Mouse (Mus musculus) CH12.LX (cell line): Measurements from ENCODE around the gene Fkbp7. TPM values are rescaled to one million over a fixed set of nuclear protein-coding genes. Genes with fewer than 3 reads are reported as not detected.

ENCODE experiments used
- DNase-seq: peaks from one replicate; pipeline ENCODE4 v3.0.0-alpha.2; 2013; ENCODE audit errors: extremely low read depth
- H3K27ac ChIP-seq: 2 replicates; pipeline ENCODE4 v1.5.1; 2012; ENCODE audit warnings: low read depth, mild to moderate bottlenecking, control low read depth, moderate library complexity; ENCODE audit not compliant: insufficient read depth
- H3K27me3 ChIP-seq: replicated peaks from 2 replicates; pipeline ENCODE3; 2012; ENCODE audit warnings: inconsistent platforms
- H3K36me3 ChIP-seq, 2 experiments: replicated peaks in 1 of 2; 2 replicates each; pipeline versions ENCODE3 to v1.6.1; 2012; ENCODE audit warnings: inconsistent platforms in 1 of 2, low read length in 1 of 2, mild to moderate bottlenecking in 1 of 2, mixed read lengths in 1 of 2, moderate library complexity in 1 of 2; ENCODE audit not compliant: control insufficient read depth in 1 of 2, insufficient read depth in 1 of 2
- H3K4me1 ChIP-seq, 2 experiments: 2 replicates each; pipeline ENCODE4 v1.6.1; 2012; ENCODE audit warnings: inconsistent platforms in 1 of 2, moderate library complexity in 1 of 2; ENCODE audit not compliant: insufficient read depth in 2 of 2, control insufficient read depth in 1 of 2
- H3K4me2 ChIP-seq: 2 replicates; pipeline ENCODE4 v1.6.1; 2012; ENCODE audit warnings: low read depth, mild to moderate bottlenecking, control low read depth; ENCODE audit not compliant: poor library complexity, insufficient read depth, severe bottlenecking
- H3K4me3 ChIP-seq, 3 experiments: fragments of 150-350 bp in 1 of 3; sonication (generic) in 1 of 3; replicated peaks in 1 of 3; 2 replicates each; pipeline versions ENCODE3 to v1.5.1; 2011 to 2012; ENCODE audit warnings: low read depth in 2 of 3, low read length in 2 of 3, mild to moderate bottlenecking in 2 of 3, moderate library complexity in 2 of 3, control low read depth in 1 of 3, improper control_type of control experiment in 1 of 3, inconsistent platforms in 1 of 3, mixed read lengths in 1 of 3; ENCODE audit not compliant: poor library complexity in 1 of 3
- H3K79me2 ChIP-seq: replicated peaks from 2 replicates; pipeline ENCODE4 v1.6.1; 2012; ENCODE audit warnings: mild to moderate bottlenecking, moderate library complexity; ENCODE audit not compliant: control insufficient read depth, poor library complexity, insufficient read depth, severe bottlenecking; ENCODE audit errors: extremely low read depth
- H3K9ac ChIP-seq: 2 replicates; pipeline ENCODE4 v1.6.1; 2012; ENCODE audit warnings: low read depth, mild to moderate bottlenecking, control low read depth, moderate library complexity; ENCODE audit not compliant: insufficient read depth
- H3K9me3 ChIP-seq: replicated peaks from 2 replicates; pipeline ENCODE3; 2012; ENCODE audit warnings: low read length, inconsistent platforms, mixed read lengths
- CHD2 ChIP-seq: IDR thresholded peaks from 2 replicates; pipeline ENCODE4 v1.6.1; 2011; ENCODE audit warnings: low read length, improper control_type of control experiment
- E2F4 ChIP-seq: IDR thresholded peaks from 2 replicates; pipeline ENCODE4 v1.6.1; 2011; ENCODE audit warnings: low read depth, low read length, improper control_type of control experiment; ENCODE audit not compliant: insufficient replicate concordance
- ELF1 ChIP-seq: IDR thresholded peaks from 2 replicates; pipeline ENCODE4 v1.6.1; 2014; ENCODE audit warnings: low read depth, mild to moderate bottlenecking, inconsistent platforms, low read length, improper control_type of control experiment
- EP300 ChIP-seq: IDR thresholded peaks from 2 replicates; pipeline ENCODE4 v1.6.1; 2011; ENCODE audit warnings: low read length, improper control_type of control experiment
- ETS1 ChIP-seq: conservative IDR thresholded peaks from 2 replicates; pipeline ENCODE4 v1.6.1; 2012; ENCODE audit warnings: low read depth, mild to moderate bottlenecking, inconsistent platforms, low read length, improper control_type of control experiment, moderate library complexity
- GABPA ChIP-seq: IDR thresholded peaks from 2 replicates; pipeline ENCODE4 v1.6.1; 2012; ENCODE audit warnings: low read depth, low read length, improper control_type of control experiment, inconsistent platforms; ENCODE audit not compliant: insufficient replicate concordance
- HCFC1 ChIP-seq: IDR thresholded peaks from 2 replicates; pipeline ENCODE4 v1.6.1; 2012; ENCODE audit warnings: low read depth, mild to moderate bottlenecking, inconsistent platforms, low read length, improper control_type of control experiment
- IRF4 ChIP-seq: IDR thresholded peaks from 2 replicates; pipeline ENCODE4 v1.6.1; 2014; ENCODE audit warnings: low read depth, mild to moderate bottlenecking, inconsistent platforms, low read length, improper control_type of control experiment
- JUN ChIP-seq: IDR thresholded peaks from 2 replicates; pipeline ENCODE4 v1.6.1; 2011; ENCODE audit warnings: low read depth, mild to moderate bottlenecking, low read length, improper control_type of control experiment, moderate library complexity; ENCODE audit not compliant: insufficient read depth
- MAFK ChIP-seq: IDR thresholded peaks from 2 replicates; pipeline ENCODE4 v1.6.1; 2011; ENCODE audit warnings: low read length, improper control_type of control experiment; ENCODE audit not compliant: insufficient replicate concordance
- MEF2A ChIP-seq: IDR thresholded peaks from 2 replicates; pipeline ENCODE4 v1.6.1; 2014; ENCODE audit warnings: low read depth, mild to moderate bottlenecking, inconsistent platforms, low read length, improper control_type of control experiment, borderline replicate concordance
- MYC ChIP-seq: IDR thresholded peaks from 2 replicates; pipeline ENCODE4 v1.6.1; 2011; ENCODE audit warnings: low read depth, mild to moderate bottlenecking, improper control_type of control experiment, low read length
- NRF1 ChIP-seq: IDR thresholded peaks from 2 replicates; pipeline ENCODE4 v1.6.1; 2014; ENCODE audit warnings: low read depth, mild to moderate bottlenecking, inconsistent platforms, low read length, improper control_type of control experiment, moderate library complexity
- PAX5 ChIP-seq: IDR thresholded peaks from 2 replicates; pipeline ENCODE4 v1.6.1; 2012; ENCODE audit warnings: low read length, inconsistent platforms, mixed read lengths
- POLR2AphosphoS2 ChIP-seq: IDR thresholded peaks from 2 replicates; pipeline ENCODE4 v1.6.1; 2011; ENCODE audit warnings: low read depth, low read length, improper control_type of control experiment
- RCOR1 ChIP-seq: conservative IDR thresholded peaks from 2 replicates; pipeline ENCODE4 v1.6.1; 2012; ENCODE audit warnings: low read depth, mild to moderate bottlenecking, inconsistent platforms, low read length, improper control_type of control experiment
- SIN3A ChIP-seq: IDR thresholded peaks from 2 replicates; pipeline ENCODE4 v1.6.1; 2012; ENCODE audit warnings: low read length, improper control_type of control experiment, inconsistent platforms
- SMC3 ChIP-seq: IDR thresholded peaks from 2 replicates; pipeline ENCODE4 v1.6.1; 2011; ENCODE audit warnings: low read depth, low read length, improper control_type of control experiment
- TBP ChIP-seq: conservative IDR thresholded peaks from 2 replicates; pipeline ENCODE4 v1.6.1; 2011; ENCODE audit warnings: low read depth, low read length, improper control_type of control experiment
- TCF12 ChIP-seq: IDR thresholded peaks from 2 replicates; pipeline ENCODE4 v1.6.1; 2014; ENCODE audit warnings: low read depth, mild to moderate bottlenecking, inconsistent platforms, low read length, improper control_type of control experiment
- UBTF ChIP-seq: IDR thresholded peaks from 2 replicates; pipeline ENCODE4 v1.6.1; 2012; ENCODE audit warnings: low read depth, mild to moderate bottlenecking, inconsistent platforms, low read length, improper control_type of control experiment, moderate library complexity
- ZKSCAN1 ChIP-seq: IDR thresholded peaks from 2 replicates; pipeline ENCODE4 v1.6.1; 2012; ENCODE audit warnings: low read depth, inconsistent platforms, low read length, improper control_type of control experiment, borderline replicate concordance
- ZNF384 ChIP-seq: IDR thresholded peaks from 2 replicates; pipeline ENCODE4 v1.6.1; 2012; ENCODE audit warnings: low read depth, low read length, improper control_type of control experiment, inconsistent platforms
- dilution Hi-C: fragments of 300-500 bp; cut with MboI; formaldehyde crosslinking; loops from 2 replicates; pipeline ENCODE4 v1.14.3; 2020; ENCODE audit warnings: low sequenced_read_pairs; ENCODE audit not compliant: extremely low pct_unique_long_range_greater_than_20kb, extremely low pct_ligation_motif_present
- in situ Hi-C: fragments of 300-500 bp; cut with MboI; formaldehyde crosslinking; loops from 3 replicates; pipeline ENCODE4 v1.14.3; 2019; ENCODE audit warnings: low sequenced_read_pairs, low pct_ligation_motif_present, low pct_unique_long_range_greater_than_20kb, mixed read lengths
- polyA plus RNA-seq: library from polyadenylated mRNA; unstranded; fragments of >175 nt; gene quantifications from 2 replicates; pipeline ENCODE4 v1.2.1, GENCODE M21; 2012; ENCODE audit warnings: low read depth; ENCODE audit not compliant: insufficient read length
- total RNA-seq, 2 experiments: library from RNA; depleted of rRNA; stranded (reverse); fragments of 300-350 nt in 1 of 2; fragments of >200 nt in 1 of 2; gene quantifications; 2 replicates each; pipeline ENCODE4 v1.2.3; 2012 to 2014

The Fkbp7 gene
- total and polyA plus RNA-seq, 3 experiments: 1.5 to 1.7 (median 1.5) TPM

GRCm38 (mm10) chr2:76671641-76672040 is 1.3 kb downstream of the Fkbp7 start:
- H3K4me2 ChIP-seq: peak overlapping the region; percentile 94
- in situ Hi-C loops (no loop called here), dilution Hi-C loops (no loop called here)
- H3K36me3 ChIP-seq: peaks cover 0 to 21% of the 10 kb centered on the region in 2 experiments
- H3K9me3 ChIP-seq: no peaks in the 10 kb centered on the region
- H3K27me3 ChIP-seq: no peaks in the 10 kb centered on the region
- H3K9ac ChIP-seq: peak overlapping the region; percentile 76
- H3K27ac ChIP-seq: no peak overlapping the region
- H3K4me1 ChIP-seq: peaks cover 0 to 11% of the 10 kb centered on the region in 2 experiments; a peak in 2 of 4 replicates
- TF ChIP-seq IRF4 (no peak), RCOR1 (no peak), NRF1 (no peak), ZNF384 (peak; percentile 62; the same call in 1 of the 2 replicates), MEF2A (no peak)
- peak overlapping the region; percentile 65 to 79 (median 75) for H3K4me3 ChIP-seq
- H3K79me2 ChIP-seq: peaks cover 16% of the 10 kb centered on the region
- DNase-seq: no peak

GRCm38 (mm10) chr2:76667200-76667599 is 5.7 kb downstream of the Fkbp7 start:
- Histone ChIP-seq H3K9ac (no peak overlapping the region), H3K36me3 (peaks cover 8 to 48% of the 10 kb centered on the region in 2 experiments), H3K4me1 (peaks cover 0 to 6% of the 10 kb centered on the region in 2 experiments; a peak in 1 of 4 replicates), H3K9me3 (no peaks in the 10 kb centered on the region), H3K79me2 (peaks cover 1% of the 10 kb centered on the region; the same call in 1 of the 2 replicates), H3K27me3 (no peaks in the 10 kb centered on the region), H3K4me3 (no peak overlapping the region), H3K4me2 (no peak overlapping the region), H3K27ac (no peak overlapping the region)
- no peak for DNase-seq
- TF ChIP-seq ELF1 (no peak), JUN (no peak), HCFC1 (no peak), POLR2AphosphoS2 (no peak), EP300 (no peak), SIN3A (no peak), GABPA (no peak), UBTF (no peak), E2F4 (no peak), MYC (no peak), CHD2 (no peak), ZNF384 (no peak), ETS1 (no peak), MAFK (no peak), TBP (no peak), ZKSCAN1 (no peak), PAX5 (no peak), SMC3 (no peak), TCF12 (no peak)
- in situ Hi-C loops (no loop called here), dilution Hi-C loops (no loop called here)
